Mouse (Mus musculus): ENCODE results near the gene Cd2. TPM values are rescaled to one million over a fixed set of nuclear protein-coding genes. Genes with fewer than 3 reads are reported as not detected.

Cd2 gene
- polyA plus RNA-seq, 1 experiment, result 3.8 TPM

GRCm38 (mm10) chr3:101238695-101239094 is 49.0 kb downstream of the Cd2 start:
- 76% methylated on average over 6 of the region's 6 CpGs for WGBS
- TF ChIP-seq CTCF (conservative IDR thresholded peaks at IDR 0.05; ENCODE audit: insufficient read depth, insufficient read length, low read depth, low read length) (no peak), POLR2A (IDR thresholded peaks at IDR 0.05; ENCODE audit: low read depth, low read length) (no peak)

GRCm38 (mm10) chr3:101236995-101237808 is 50.5 kb downstream of the Cd2 start:
- DNase-seq, result no peak
- WGBS, result 54% methylated on average over 16 of the region's 16 CpGs
- Histone ChIP-seq H3K4me3 (ENCODE audit: insufficient read depth, low read depth, low read length) (no peak overlapping the region), H3K36me3 (ENCODE audit: control insufficient read depth, insufficient read depth, low read length) (no peaks in the 10 kb centered on the region), H3K27ac (ENCODE audit: insufficient read depth, low read depth, low read length) (no peak overlapping the region), H3K4me1 (ENCODE audit: control insufficient read depth, insufficient read depth, low read length) (no peaks in the 10 kb centered on the region), H3K27me3 (replicated peaks; ENCODE audit: control insufficient read depth, insufficient read depth, low read length) (no peaks in the 10 kb centered on the region)
- TF ChIP-seq POLR2A (IDR thresholded peaks at IDR 0.05; ENCODE audit: low read depth, low read length), result no peak
- no peak for TF ChIP-seq CTCF (conservative IDR thresholded peaks at IDR 0.05; ENCODE audit: insufficient read depth, insufficient read length, low read depth, low read length)

More at GRCm38 (mm10) chr3:101238695-101239094, 49.0 kb downstream of the Cd2 start:
- no peak overlapping the region for H3K4me3 ChIP-seq (ENCODE audit: insufficient read depth, low read depth, low read length)
- H3K27ac ChIP-seq (ENCODE audit: insufficient read depth, low read depth, low read length), result no peak overlapping the region
- H3K36me3 ChIP-seq (ENCODE audit: control insufficient read depth, insufficient read depth, low read length), result no peaks in the 10 kb centered on the region
- no peaks in the 10 kb centered on the region for H3K27me3 ChIP-seq (replicated peaks; ENCODE audit: control insufficient read depth, insufficient read depth, low read length)
- DNase-seq, result no peak
- no peaks in the 10 kb centered on the region for H3K4me1 ChIP-seq (ENCODE audit: control insufficient read depth, insufficient read depth, low read length)

DNA sequence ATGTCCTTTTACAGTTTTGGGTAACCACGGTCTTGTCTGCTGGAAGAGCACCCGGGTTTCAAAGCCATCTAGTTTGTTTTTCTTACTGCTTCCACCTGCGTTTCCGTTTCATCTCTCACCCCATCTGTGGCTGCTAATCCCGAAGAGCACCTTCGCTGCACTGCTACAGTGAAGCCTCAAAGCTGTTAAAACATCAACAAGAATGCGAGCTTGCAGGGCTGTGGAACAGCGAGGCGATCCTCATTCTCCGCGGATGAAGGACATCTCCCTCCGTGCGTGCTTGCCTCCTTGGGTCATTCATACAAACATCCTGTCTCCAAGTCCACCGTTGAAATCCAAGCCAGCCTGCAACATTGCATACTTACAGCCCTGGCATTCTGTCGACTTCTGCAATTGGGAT is 51.5 kb downstream of the Cd2 start:
- WGBS, result 17% methylated on average over 15 of the region's 15 CpGs
- no peak for DNase-seq
- H3K4me3 ChIP-seq (ENCODE audit: insufficient read depth, low read depth, low read length), result no peak overlapping the region
- H3K36me3 ChIP-seq (ENCODE audit: control insufficient read depth, insufficient read depth, low read length), result no peaks in the 10 kb centered on the region
- H3K27me3 ChIP-seq (replicated peaks; ENCODE audit: control insufficient read depth, insufficient read depth, low read length), result no peaks in the 10 kb centered on the region
- H3K4me1 ChIP-seq (ENCODE audit: control insufficient read depth, insufficient read depth, low read length), result no peaks in the 10 kb centered on the region
- no peak overlapping the region for H3K27ac ChIP-seq (ENCODE audit: insufficient read depth, low read depth, low read length)
- no peak for TF ChIP-seq POLR2A (IDR thresholded peaks at IDR 0.05; ENCODE audit: low read depth, low read length)
- no peak for TF ChIP-seq CTCF (conservative IDR thresholded peaks at IDR 0.05; ENCODE audit: insufficient read depth, insufficient read length, low read depth, low read length)

DNA sequence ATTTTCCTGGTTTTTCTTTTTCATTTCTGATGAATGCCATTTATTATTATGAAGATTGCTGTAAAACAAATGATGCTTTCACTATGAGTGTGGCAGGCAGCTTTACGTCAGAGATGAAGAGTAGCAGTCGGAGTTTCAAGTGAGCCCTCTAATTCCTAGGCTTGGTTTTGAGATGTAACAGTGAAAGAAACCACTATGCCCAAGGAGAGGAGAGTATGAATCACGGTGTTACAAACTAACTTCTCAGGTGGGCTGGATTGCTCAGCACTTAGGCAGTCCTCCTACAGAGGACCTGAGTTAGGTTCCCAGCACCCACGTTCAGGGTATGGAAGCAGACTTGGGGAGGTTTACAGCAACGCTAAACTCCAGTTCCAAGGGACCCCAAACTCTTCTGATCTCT is 52.4 kb downstream of the Cd2 start:
- Histone ChIP-seq H3K36me3 (ENCODE audit: control insufficient read depth, insufficient read depth, low read length) (no peaks in the 10 kb centered on the region), H3K27ac (ENCODE audit: insufficient read depth, low read depth, low read length) (no peak overlapping the region), H3K27me3 (replicated peaks; ENCODE audit: control insufficient read depth, insufficient read depth, low read length) (no peaks in the 10 kb centered on the region), H3K4me1 (ENCODE audit: control insufficient read depth, insufficient read depth, low read length) (no peaks in the 10 kb centered on the region), H3K4me3 (ENCODE audit: insufficient read depth, low read depth, low read length) (no peak overlapping the region)
- no peak for DNase-seq
- TF ChIP-seq POLR2A (IDR thresholded peaks at IDR 0.05; ENCODE audit: low read depth, low read length) (no peak), CTCF (conservative IDR thresholded peaks at IDR 0.05; ENCODE audit: insufficient read depth, insufficient read length, low read depth, low read length) (no peak)
- WGBS, result 94% methylated on average over 5 of the region's 5 CpGs

DNA sequence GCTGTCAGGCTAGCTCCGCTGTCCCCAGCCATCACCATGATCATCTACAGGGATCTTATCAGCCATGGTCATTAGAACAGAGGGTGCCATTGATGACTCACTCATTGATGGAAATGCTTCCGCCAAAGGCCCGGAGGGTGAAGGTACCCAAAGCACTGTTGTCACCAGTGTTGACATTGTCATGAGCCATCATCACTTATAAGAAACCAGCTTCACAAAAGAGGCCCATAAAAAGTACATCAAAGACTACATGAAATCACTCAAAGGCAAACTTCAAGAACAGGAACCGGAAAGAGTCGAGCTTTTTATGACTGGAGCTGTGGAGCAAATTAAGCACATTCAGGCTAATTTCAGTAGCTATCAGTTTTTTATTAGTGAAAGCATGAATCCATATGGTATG is 54.3 kb downstream of the Cd2 start:
- no peak for TF ChIP-seq POLR2A (IDR thresholded peaks at IDR 0.05; ENCODE audit: low read depth, low read length)
- TF ChIP-seq CTCF (conservative IDR thresholded peaks at IDR 0.05; ENCODE audit: insufficient read depth, insufficient read length, low read depth, low read length), result no peak
- Histone ChIP-seq H3K4me1 (ENCODE audit: control insufficient read depth, insufficient read depth, low read length) (no peaks in the 10 kb centered on the region), H3K36me3 (ENCODE audit: control insufficient read depth, insufficient read depth, low read length) (no peaks in the 10 kb centered on the region), H3K27ac (ENCODE audit: insufficient read depth, low read depth, low read length) (no peak overlapping the region), H3K4me3 (ENCODE audit: insufficient read depth, low read depth, low read length) (no peak overlapping the region), H3K27me3 (replicated peaks; ENCODE audit: control insufficient read depth, insufficient read depth, low read length) (no peaks in the 10 kb centered on the region)
- WGBS, result 88% methylated on average over 5 of the region's 5 CpGs
- no peak for DNase-seq

GRCm38 (mm10) chr3:101232570-101232969 is 55.2 kb downstream of the Cd2 start:
- Histone ChIP-seq H3K4me3 (ENCODE audit: insufficient read depth, low read depth, low read length) (no peak overlapping the region), H3K27me3 (replicated peaks; ENCODE audit: control insufficient read depth, insufficient read depth, low read length) (no peaks in the 10 kb centered on the region), H3K36me3 (ENCODE audit: control insufficient read depth, insufficient read depth, low read length) (no peaks in the 10 kb centered on the region), H3K4me1 (ENCODE audit: control insufficient read depth, insufficient read depth, low read length) (no peaks in the 10 kb centered on the region), H3K27ac (ENCODE audit: insufficient read depth, low read depth, low read length) (no peak overlapping the region)
- 73% methylated on average over 8 of the region's 8 CpGs for WGBS
- DNase-seq, result no peak
- TF ChIP-seq CTCF (conservative IDR thresholded peaks at IDR 0.05; ENCODE audit: insufficient read depth, insufficient read length, low read depth, low read length) (no peak), POLR2A (IDR thresholded peaks at IDR 0.05; ENCODE audit: low read depth, low read length) (no peak)

DNA sequence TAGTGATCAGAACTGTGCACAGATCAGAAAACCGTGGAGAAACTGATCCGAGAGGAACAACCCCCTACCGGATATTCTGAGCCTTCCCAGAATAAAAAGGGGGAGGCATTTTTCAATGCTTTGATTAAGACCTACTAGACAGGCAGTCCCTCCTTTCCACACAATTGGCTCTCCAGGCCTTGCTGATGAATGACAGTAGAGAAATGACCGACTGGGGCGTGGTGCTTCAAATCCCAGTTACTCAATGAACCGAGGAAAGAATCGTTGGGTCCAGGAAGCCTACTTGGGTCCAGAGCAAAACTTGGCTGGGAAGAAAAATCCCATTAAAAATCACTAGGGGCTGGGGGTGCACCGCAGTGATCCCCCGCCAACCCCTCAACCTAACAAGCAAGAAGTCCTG is 57.5 kb downstream of the Cd2 start:
- Histone ChIP-seq H3K36me3 (ENCODE audit: control insufficient read depth, insufficient read depth, low read length) (no peaks in the 10 kb centered on the region), H3K27me3 (replicated peaks; ENCODE audit: control insufficient read depth, insufficient read depth, low read length) (no peaks in the 10 kb centered on the region), H3K27ac (ENCODE audit: insufficient read depth, low read depth, low read length) (no peak overlapping the region), H3K4me3 (ENCODE audit: insufficient read depth, low read depth, low read length) (no peak overlapping the region), H3K4me1 (ENCODE audit: control insufficient read depth, insufficient read depth, low read length) (no peaks in the 10 kb centered on the region)
- DNase-seq, result peak; percentile 8
- no peak for TF ChIP-seq CTCF (conservative IDR thresholded peaks at IDR 0.05; ENCODE audit: insufficient read depth, insufficient read length, low read depth, low read length)
- TF ChIP-seq POLR2A (IDR thresholded peaks at IDR 0.05; ENCODE audit: low read depth, low read length), result no peak
- 50% methylated on average over 9 of the region's 9 CpGs for WGBS
